Mouse (Mus musculus): ENCODE results near the gene Stk32c.

GRCm38 (mm10) chr7:139254626-139255025 lies 41.5 kb upstream of the Stk32c start:
- TF ChIP-seq POLR2A (IDR thresholded peaks at IDR 0.05; ENCODE audit: low read depth, low read length) (no peak), CTCF (conservative IDR thresholded peaks at IDR 0.05; ENCODE audit: insufficient read depth, insufficient read length, low read depth, low read length) (no peak)
